Mouse (Mus musculus): ENCODE data around the gene Kdr. TPM values are rescaled to one million over a fixed set of nuclear protein-coding genes. Genes with fewer than 3 reads are reported as not detected.

The Kdr gene
- 29.0 and 31.0 TPM in 2 replicates for polyA plus RNA-seq (2016; fragmentation: Nextera tagmentation; extraction: Ambion mirVana)

GRCm38 (mm10) chr5:75978374-75979100, at the start of gene Kdr:
Kdr (minus strand) TSS chr5:75978458.
- no peaks in the 10 kb centered on the region for H3K36me3 ChIP-seq
- H3K9ac ChIP-seq = peak within 1 kb of the TSS; percentile 60
- H3K9me3 ChIP-seq = no peaks in the 10 kb centered on the region
- WGBS = under 1% methylated on average over 37 of the region's 37 CpGs
- peak within 1 kb of the TSS; percentile 60; the same call in 1 of the 2 replicates for H3K27ac ChIP-seq
- peak within 1 kb of the TSS; percentile 98 for H3K4me2 ChIP-seq (replicated peaks)
- peak; percentile 87 for ATAC-seq (ENCODE audit: insufficient number of reproducible peaks, insufficient read depth, low FRiP score, low TSS enrichment)
- peak within 1 kb of the TSS; percentile 70 for H3K4me3 ChIP-seq
- H3K27me3 ChIP-seq = peaks cover 63% of the 10 kb centered on the region
- peaks cover 16% of the 10 kb centered on the region; the same call in 1 of the 2 replicates for H3K4me1 ChIP-seq

- no peak for ATAC-seq (ENCODE audit: insufficient number of reproducible peaks, insufficient read depth, low FRiP score, low TSS enrichment)
- no peak overlapping the region for H3K27ac ChIP-seq
- H3K36me3 ChIP-seq = no peaks in the 10 kb centered on the region
- H3K4me3 ChIP-seq = no peak overlapping the region
- no peaks in the 10 kb centered on the region for H3K9me3 ChIP-seq
- H3K9ac ChIP-seq = no peak overlapping the region
- peaks cover 7% of the 10 kb centered on the region; the same call in 1 of the 2 replicates for H3K4me1 ChIP-seq
- no peaks in the 10 kb centered on the region for H3K27me3 ChIP-seq
- H3K4me2 ChIP-seq (replicated peaks) = no peak overlapping the region
- WGBS = 78% methylated on average over 6 of the region's 6 CpGs
Measured at GRCm38 (mm10) chr5:76026805-76027204, 48.5 kb upstream of the Kdr start.

GRCm38 (mm10) chr5:76025996-76026665, 47.9 kb upstream of the Kdr start:
- ATAC-seq (ENCODE audit: insufficient number of reproducible peaks, insufficient read depth, low FRiP score, low TSS enrichment) = no peak
- no peak overlapping the region for H3K27ac ChIP-seq
- peaks cover 7% of the 10 kb centered on the region; the same call in 1 of the 2 replicates for H3K4me1 ChIP-seq
- H3K9me3 ChIP-seq = no peaks in the 10 kb centered on the region
- H3K4me3 ChIP-seq = no peak overlapping the region
- H3K27me3 ChIP-seq = no peaks in the 10 kb centered on the region
- no peak overlapping the region for H3K9ac ChIP-seq
- no peaks in the 10 kb centered on the region for H3K36me3 ChIP-seq
- 55% methylated on average over 4 of the region's 4 CpGs for WGBS
- H3K4me2 ChIP-seq (replicated peaks) = no peak overlapping the region

GRCm38 (mm10) chr5:76023011-76023773, 44.9 kb upstream of the Kdr start:
- H3K9ac ChIP-seq = no peak overlapping the region
- H3K27me3 ChIP-seq = no peaks in the 10 kb centered on the region
- peaks cover 4% of the 10 kb centered on the region; the same call in 1 of the 2 replicates for H3K4me1 ChIP-seq
- 54% methylated on average over 14 of the region's 14 CpGs for WGBS
- no peak overlapping the region for H3K4me2 ChIP-seq (replicated peaks)
- no peak for ATAC-seq (ENCODE audit: insufficient number of reproducible peaks, insufficient read depth, low FRiP score, low TSS enrichment)
- H3K36me3 ChIP-seq = no peaks in the 10 kb centered on the region
- H3K4me3 ChIP-seq = no peak overlapping the region
- no peak overlapping the region for H3K27ac ChIP-seq
- no peaks in the 10 kb centered on the region for H3K9me3 ChIP-seq

DNA sequence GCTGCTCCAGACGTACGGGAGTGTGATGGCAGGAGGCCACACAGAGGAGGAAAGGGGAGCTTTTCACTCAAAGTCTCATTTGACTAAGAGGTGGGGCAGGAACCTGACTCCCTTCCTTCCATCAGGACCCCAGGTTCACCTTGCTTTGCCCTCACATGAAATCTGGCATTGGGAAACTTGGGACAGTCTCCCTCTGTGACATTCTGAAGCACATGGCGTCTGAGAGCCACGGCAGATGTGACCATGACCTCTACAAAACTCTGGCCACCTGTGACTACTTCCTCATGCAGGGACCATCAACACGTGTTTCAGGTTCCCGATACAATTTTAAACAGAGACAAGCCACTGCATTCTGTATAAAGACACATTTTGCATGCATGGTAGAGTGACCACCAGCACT, 44.2 kb upstream of the Kdr start:
- Histone ChIP-seq H3K9ac (no peak overlapping the region), H3K4me1 (peaks cover 4% of the 10 kb centered on the region; the same call in 1 of the 2 replicates), H3K36me3 (no peaks in the 10 kb centered on the region), H3K4me2 (replicated peaks) (no peak overlapping the region), H3K27me3 (no peaks in the 10 kb centered on the region), H3K4me3 (no peak overlapping the region), H3K27ac (no peak overlapping the region), H3K9me3 (no peaks in the 10 kb centered on the region)
- WGBS = 68% methylated on average over 6 of the region's 6 CpGs
- ATAC-seq (ENCODE audit: insufficient number of reproducible peaks, insufficient read depth, low FRiP score, low TSS enrichment) = no peak

- no peaks in the 10 kb centered on the region for H3K27me3 ChIP-seq
- ATAC-seq (ENCODE audit: insufficient number of reproducible peaks, insufficient read depth, low FRiP score, low TSS enrichment) = no peak
- peaks cover 4% of the 10 kb centered on the region; the same call in 1 of the 2 replicates for H3K4me1 ChIP-seq
- H3K27ac ChIP-seq = no peak overlapping the region
- no peaks in the 10 kb centered on the region for H3K9me3 ChIP-seq
- WGBS = 71% methylated on average over 5 of the region's 5 CpGs
- no peaks in the 10 kb centered on the region for H3K36me3 ChIP-seq
- H3K4me3 ChIP-seq = no peak overlapping the region
- no peak overlapping the region for H3K4me2 ChIP-seq (replicated peaks)
- no peak overlapping the region for H3K9ac ChIP-seq
Measured at GRCm38 (mm10) chr5:76018321-76018720, 40.1 kb upstream of the Kdr start.

DNA sequence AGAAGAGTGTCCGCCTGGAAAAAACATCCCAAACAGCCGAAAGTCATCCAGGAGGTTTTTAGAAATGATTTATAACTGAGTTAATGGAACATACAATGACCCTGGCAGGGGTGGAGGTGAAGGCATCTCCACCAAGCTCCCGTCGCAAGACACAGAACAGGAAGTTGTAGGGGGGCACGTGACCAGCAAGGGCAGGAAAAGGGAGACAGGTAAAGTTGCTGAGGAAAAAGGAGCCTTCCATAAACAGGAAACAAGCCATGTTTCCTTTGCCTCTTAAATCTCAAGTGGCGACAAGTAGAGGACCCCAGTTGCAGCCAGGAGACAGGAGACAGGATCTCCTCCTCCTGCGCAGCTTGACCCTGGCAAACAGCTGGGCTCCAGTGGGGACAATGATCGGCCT, 37.8 kb upstream of the Kdr start:
- 56% methylated on average over 8 of the region's 8 CpGs for WGBS

DNA sequence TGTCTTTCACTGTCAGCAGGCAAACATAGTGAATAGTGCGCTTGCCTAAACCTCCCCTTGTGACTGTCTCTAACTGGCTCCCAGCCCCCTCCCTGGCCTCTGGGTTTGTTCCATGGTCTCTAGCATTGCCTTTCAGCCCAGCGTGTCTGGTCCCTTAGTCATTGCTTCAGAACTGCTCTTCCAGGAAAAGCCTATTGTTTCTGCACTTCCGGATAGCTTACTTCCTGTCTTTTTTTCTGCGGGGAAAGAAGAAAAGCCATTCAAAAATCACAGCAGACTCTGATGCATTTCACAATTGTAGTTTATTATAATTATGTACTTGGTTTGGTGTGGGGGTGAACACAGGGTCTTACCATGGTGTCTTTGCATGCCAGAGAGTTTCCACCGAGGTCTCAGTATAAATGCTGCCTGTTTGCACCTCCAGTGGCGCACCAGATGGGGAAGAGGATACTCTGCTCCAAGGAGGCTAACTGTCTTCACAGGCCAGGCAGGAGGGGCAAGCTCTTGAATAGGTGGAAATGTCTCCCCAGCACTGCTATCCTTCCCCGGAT, 35.7 kb upstream of the Kdr start:
- no peak overlapping the region for H3K4me3 ChIP-seq
- no peaks in the 10 kb centered on the region for H3K27me3 ChIP-seq
- ATAC-seq (ENCODE audit: insufficient number of reproducible peaks, insufficient read depth, low FRiP score, low TSS enrichment) = no peak
- WGBS = 70% methylated on average over 7 of the region's 7 CpGs
- no peaks in the 10 kb centered on the region for H3K36me3 ChIP-seq
- H3K9me3 ChIP-seq = no peaks in the 10 kb centered on the region
- no peaks in the 10 kb centered on the region for H3K4me1 ChIP-seq
- H3K27ac ChIP-seq = no peak overlapping the region
- H3K9ac ChIP-seq = no peak overlapping the region
- no peak overlapping the region for H3K4me2 ChIP-seq (replicated peaks)

More for the DNA sequence above, 37.8 kb upstream of the Kdr start:
- Histone ChIP-seq H3K9ac (no peak overlapping the region), H3K27me3 (no peaks in the 10 kb centered on the region), H3K27ac (no peak overlapping the region), H3K9me3 (no peaks in the 10 kb centered on the region), H3K4me1 (no peaks in the 10 kb centered on the region), H3K36me3 (no peaks in the 10 kb centered on the region), H3K4me3 (no peak overlapping the region), H3K4me2 (replicated peaks) (no peak overlapping the region)
- ATAC-seq (ENCODE audit: insufficient number of reproducible peaks, insufficient read depth, low FRiP score, low TSS enrichment) = no peak

DNA sequence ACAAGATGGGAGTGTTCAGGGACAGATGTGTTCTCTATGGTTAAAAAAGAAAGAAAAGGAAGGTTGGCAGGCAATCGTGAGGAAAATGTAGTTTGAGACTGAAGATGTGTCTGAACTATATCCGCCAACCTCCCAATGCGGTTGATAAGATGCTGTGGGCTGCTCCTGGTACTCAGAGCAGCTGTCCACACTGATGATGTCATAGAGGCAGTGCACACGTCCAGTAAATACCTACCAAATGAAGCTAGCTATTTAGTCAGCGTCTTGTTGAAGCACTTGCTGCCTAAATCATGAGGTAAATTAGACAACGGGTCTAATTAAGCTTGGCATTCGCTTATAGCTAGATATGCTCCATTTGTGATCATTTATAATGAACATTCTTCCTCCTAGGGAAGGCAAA, 28.1 kb upstream of the Kdr start:
- H3K9ac ChIP-seq = no peak overlapping the region
- no peak overlapping the region for H3K4me3 ChIP-seq
- H3K4me1 ChIP-seq = no peaks in the 10 kb centered on the region
- no peaks in the 10 kb centered on the region for H3K9me3 ChIP-seq
- no peak overlapping the region for H3K4me2 ChIP-seq (replicated peaks)
- H3K27ac ChIP-seq = no peak overlapping the region
- ATAC-seq (ENCODE audit: insufficient number of reproducible peaks, insufficient read depth, low FRiP score, low TSS enrichment) = no peak
- H3K27me3 ChIP-seq = no peaks in the 10 kb centered on the region
- H3K36me3 ChIP-seq = no peaks in the 10 kb centered on the region
- WGBS = 80% methylated on average over 7 of the region's 7 CpGs

GRCm38 (mm10) chr5:75990212-75990611, 12.0 kb upstream of the Kdr start:
- no peaks in the 10 kb centered on the region for H3K27me3 ChIP-seq
- WGBS = 81% methylated on average over 8 of the region's 8 CpGs
- no peak for ATAC-seq (ENCODE audit: insufficient number of reproducible peaks, insufficient read depth, low FRiP score, low TSS enrichment)
- no peak overlapping the region for H3K9ac ChIP-seq
- no peaks in the 10 kb centered on the region for H3K36me3 ChIP-seq
- H3K9me3 ChIP-seq = no peaks in the 10 kb centered on the region
- no peak overlapping the region for H3K27ac ChIP-seq
- H3K4me3 ChIP-seq = no peak overlapping the region
- no peak overlapping the region for H3K4me2 ChIP-seq (replicated peaks)
- no peaks in the 10 kb centered on the region for H3K4me1 ChIP-seq

DNA sequence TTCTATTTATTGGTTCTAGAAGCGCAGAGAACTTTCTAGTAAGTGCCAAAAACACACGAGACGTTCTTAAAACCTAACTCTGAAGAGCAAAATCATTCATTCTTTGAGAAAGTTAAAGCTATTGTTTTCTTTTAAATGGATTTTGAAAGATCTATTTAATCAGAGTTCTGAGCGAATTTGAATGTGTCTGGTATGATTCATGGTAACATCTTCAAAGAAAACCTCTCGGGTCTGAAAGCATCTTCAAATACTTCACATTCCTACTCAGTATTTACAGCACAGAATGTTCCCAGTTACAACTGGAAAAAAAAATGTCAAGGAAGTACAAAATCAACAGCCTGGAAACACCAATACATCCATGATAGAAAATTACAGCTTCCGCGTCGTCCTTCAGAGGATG, 9.3 kb upstream of the Kdr start:
- Histone ChIP-seq H3K27me3 (no peaks in the 10 kb centered on the region), H3K27ac (no peak overlapping the region), H3K9ac (no peak overlapping the region), H3K4me2 (replicated peaks) (no peak overlapping the region), H3K9me3 (no peaks in the 10 kb centered on the region), H3K4me3 (no peak overlapping the region), H3K4me1 (no peaks in the 10 kb centered on the region), H3K36me3 (no peaks in the 10 kb centered on the region)
- 87% methylated on average over 8 of the region's 8 CpGs for WGBS
- no peak for ATAC-seq (ENCODE audit: insufficient number of reproducible peaks, insufficient read depth, low FRiP score, low TSS enrichment)

All from embryonic facial prominence, embryonic 12.5 days (tissue).